Mouse (Mus musculus) common myeloid progenitor, adult 5-6 weeks (primary cell): Measurements from ENCODE around the gene Ppp2r3d. TPM values are rescaled to one million over a fixed set of nuclear protein-coding genes. Genes with fewer than 3 reads are reported as not detected.
"Not testable (repeated sequence)": the region's sequence is repeated elsewhere in the genome, so short reads cannot be mapped to it uniquely, and the experiment has no call there.

Source experiments
- ATAC-seq: replicated peaks from 2 replicates; pipeline ENCODE4 v1.8.0; 2016; ENCODE audit warnings: low read depth, mild to moderate bottlenecking, moderate TSS enrichment, inconsistent platforms; ENCODE audit not compliant: poor library complexity, severe bottlenecking
- total RNA-seq: library from RNA; stranded (forward); fragments of 200-1000, 187-1606 nt; gene quantifications from 2 replicates; pipeline ENCODE4 v1.2.3, GENCODE M21; 2017

The Ppp2r3d gene
- 11.1 and 23.5 TPM in 2 replicates for total RNA-seq

- ATAC-seq = peak; percentile 52; the same call in 1 of the 2 replicates
These were observed at the start of gene Ppp2r3d for GRCm38 (mm10) chr9:124476096-124476902. TSS of gene Ppp2r3d (minus strand) at chr9:124476898.

DNA sequence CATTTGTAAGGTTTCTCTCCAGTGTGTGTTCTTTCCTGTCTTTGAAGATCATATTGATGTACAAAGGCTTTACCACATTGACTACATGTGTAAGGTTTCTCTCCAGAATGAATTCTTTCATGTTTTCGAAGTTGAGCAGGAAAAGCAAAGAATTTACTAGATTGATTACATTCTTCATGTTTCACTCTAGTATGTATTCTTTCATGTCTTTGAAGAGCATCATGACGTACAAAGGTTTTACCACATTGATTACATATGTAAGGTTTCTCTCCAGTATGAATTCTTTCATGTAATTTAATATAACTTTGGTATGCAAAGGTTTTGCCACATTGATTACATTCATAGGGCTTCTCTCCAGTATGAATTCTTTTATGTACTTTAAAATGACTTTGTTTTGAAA, 17.0 kb upstream of the Ppp2r3d start, which contains the start of gene Gm21836:
TSS of gene Gm21836 (minus strand) at position 101 of the 400 bp plus-strand sequence.
- not testable (repeated sequence) for ATAC-seq

GRCm38 (mm10) chr9:124480361-124480980, 3.8 kb upstream of the Ppp2r3d start:
- not testable (repeated sequence) for ATAC-seq

GRCm38 (mm10) chr9:124478081-124478480, 1.4 kb upstream of the Ppp2r3d start:
- no peak for ATAC-seq

DNA sequence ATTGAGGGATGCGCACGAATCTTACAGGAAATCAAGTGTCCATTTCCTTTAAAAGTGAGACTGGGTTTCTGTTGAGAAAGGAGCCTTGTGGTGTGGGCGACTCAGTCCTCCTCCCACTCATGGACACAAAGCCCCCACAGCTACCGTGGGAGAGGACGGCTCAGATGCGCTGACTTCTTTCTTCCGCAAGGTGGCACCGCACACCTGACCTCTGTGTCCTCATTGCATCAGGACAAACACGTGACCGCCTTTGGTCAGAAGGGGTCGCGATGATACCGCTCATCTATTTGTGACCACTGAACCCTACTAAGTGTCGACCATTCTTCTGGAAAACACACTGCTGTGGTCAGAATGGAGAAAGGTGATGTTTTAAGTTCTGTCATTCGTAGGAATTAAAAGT, 1.0 kb downstream of the Ppp2r3d start:
- no peak for ATAC-seq

DNA sequence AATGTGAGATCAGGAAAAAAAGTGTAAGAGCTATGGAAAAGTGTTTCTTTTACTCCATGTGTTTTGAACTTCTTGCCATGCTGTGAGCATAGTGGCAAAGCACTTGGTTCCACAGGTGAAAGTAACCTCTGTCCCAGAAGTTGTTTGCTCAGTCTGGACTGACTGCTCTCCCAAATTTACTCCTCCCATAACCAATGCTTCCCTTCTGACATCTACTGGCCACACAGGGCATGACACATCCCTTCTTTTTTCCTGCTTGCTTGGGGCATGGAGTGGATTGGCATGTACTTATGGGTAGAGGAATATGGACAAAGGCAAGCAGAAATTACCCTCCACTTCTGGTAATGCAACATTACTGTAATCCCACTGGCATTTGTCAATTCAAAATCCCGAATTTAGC, 20.1 kb downstream of the Ppp2r3d start:
- peak; percentile 77 for ATAC-seq

DNA sequence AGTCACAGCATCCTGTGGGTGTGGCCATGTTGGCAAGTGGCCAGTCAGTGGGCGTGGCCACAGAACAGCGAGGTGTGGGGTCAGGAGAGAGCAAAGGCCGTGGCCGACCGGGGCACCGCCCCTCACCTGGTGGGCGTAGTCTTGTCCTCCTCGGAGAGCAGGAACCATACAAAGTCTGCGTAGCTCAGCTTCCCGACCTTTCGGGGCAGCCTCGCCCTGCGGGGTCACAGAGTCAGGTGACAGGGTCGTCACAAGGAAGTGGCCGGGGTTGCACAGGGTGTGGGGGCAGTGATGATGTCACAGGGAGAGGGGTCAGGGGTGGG, 34.2 kb downstream of the Ppp2r3d start:
- peak; percentile 9; the same call in 1 of the 2 replicates for ATAC-seq

DNA sequence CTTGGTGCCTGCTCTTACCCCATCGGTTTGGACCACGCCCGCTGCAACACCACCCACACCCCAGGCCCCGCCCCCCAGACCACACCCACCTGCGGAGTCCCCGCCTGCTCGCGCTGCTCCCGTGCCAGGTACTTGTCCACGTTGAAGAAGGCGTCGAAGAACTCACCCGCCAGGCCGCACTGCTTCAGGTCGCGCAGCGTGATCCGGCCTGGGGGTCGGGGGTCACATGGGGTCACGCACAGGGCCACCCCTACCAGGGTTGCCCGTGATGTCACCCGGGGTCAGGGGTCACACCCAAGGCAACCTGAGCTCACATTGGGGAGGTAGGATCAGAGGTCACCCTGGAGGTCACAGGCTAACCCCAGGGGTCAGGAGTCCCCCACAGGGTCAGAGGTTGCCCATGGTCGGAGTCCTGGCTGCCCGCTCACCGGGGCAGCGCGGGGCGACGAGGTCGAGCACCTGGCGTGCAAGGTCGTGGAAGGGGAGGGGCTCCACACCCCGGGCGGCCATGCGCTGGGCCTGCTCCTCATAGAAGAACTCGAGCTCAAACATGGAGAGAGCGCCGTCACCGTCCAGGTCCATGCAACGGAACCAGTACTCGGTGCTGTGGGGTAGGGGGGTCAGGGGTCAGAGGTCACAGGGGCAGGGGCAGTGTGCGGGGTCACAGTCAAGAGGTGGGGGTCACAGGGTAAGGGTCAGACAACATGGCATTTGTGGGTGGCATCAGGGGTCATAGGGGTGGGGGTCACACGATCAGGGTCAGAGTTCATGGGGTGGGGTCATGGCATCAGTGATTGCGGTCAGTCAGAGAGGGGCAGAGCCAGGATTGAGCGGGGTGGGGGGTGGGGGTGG, 34.8 kb downstream of the Ppp2r3d start:
- ATAC-seq = no peak

DNA sequence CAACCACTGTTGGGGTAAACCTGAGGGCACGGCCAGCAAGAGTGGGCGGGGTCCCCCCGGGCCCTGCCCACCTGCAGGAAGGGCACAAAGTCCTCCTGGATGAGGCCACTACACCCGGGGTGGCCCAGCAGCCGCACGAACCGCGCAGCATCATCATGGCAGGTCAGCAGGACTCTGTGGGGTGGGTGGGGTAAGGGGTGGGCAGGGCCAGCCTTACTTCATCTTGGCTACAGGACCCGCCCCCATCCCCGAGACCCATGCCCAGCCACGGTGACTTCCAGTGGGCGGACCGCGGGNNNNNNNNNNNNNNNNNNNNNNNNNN, 36.0 kb downstream of the Ppp2r3d start:
- ATAC-seq = peak; percentile 36

GRCm38 (mm10) chr9:124439848-124440723, 36.6 kb downstream of the Ppp2r3d start:
- ATAC-seq = peak; percentile 45

- peak; percentile 45 for ATAC-seq
These were observed 37.3 kb downstream of the Ppp2r3d start for GRCm38 (mm10) chr9:124439403-124439847.

GRCm38 (mm10) chr9:124438686-124439346, 37.9 kb downstream of the Ppp2r3d start:
- 0 out of 2 replicates have a peak, but pooled peaks have one; percentile 7 for ATAC-seq

DNA sequence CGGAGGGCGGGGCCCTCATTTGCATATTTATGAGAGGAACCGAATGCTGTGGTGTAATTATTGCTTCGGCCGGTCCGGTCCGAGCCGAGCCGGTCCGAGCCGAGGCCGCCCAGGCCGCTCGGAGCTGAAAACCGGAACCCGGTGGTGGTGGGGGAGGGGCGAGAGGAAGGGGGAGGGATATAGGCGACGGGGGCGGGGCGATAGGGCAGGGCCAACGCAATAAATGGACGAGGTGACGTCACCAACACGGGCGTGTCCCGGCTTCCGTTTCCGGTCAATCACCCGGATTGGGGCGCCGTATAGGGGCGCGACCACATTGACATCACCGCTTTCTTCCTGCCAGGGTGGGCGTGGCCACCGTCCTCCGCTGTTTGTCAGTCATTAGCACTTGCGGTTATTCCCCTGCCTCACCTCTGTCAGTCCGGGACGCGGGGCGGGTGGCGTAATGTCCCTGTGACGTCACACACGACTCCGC, 51.2 kb downstream of the Ppp2r3d start:
- ATAC-seq = peak; percentile 16

- peak; percentile 33 for ATAC-seq
These were observed 51.9 kb downstream of the Ppp2r3d start for GRCm38 (mm10) chr9:124424542-124425410.

GRCm38 (mm10) chr9:124424292-124424541, 52.5 kb downstream of the Ppp2r3d start:
- ATAC-seq = no peak

GRCm38 (mm10) chr9:124423552-124424291, 53.0 kb downstream of the Ppp2r3d start:
- peak; percentile 33 for ATAC-seq

DNA sequence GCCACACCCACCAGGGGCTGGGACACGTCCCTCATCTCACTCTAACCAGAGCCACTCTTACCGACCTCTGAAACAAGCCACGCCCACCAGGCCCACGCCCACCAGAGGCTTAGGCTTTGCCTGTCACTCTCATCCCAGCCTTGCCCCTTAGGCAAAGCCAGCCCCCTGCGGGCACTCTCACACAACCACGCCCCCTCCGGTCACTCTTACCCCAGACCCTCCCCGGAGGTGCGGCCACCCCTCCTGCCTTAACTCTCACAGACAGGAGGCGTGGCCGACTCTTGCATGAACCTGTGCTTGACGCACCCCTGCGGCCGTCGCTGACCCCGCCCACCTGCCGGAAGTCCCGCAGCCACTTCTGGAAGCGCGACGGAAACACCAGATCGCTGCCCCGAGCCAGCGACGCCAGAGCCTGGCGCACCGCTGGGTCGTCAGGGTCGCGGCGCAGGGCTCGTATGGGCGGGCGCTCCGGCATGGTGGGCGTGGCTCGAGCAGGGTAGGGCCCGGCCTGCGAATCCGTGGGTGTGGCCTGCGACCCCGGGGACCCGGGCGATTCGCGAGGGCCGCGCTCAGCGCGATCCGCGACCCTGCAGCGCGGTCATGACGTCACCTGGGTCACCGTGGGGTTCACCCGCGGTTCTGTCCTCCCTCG, 53.7 kb downstream of the Ppp2r3d start:
- peak; percentile 46 for ATAC-seq
